In genomic region chr19:27585566-27585965, GRCm38 (mm10) we compare ENCODE assay signal across 25 mouse cellular contexts.
"Had no signal": no experiment of that assay in that cellular context is flagged by ENCODE, and none has a peak within 500 bp of the region (broad histone marks: within the 10 kb centered on the region; RNA-seq: fewer than 3 reads in every experiment).

No protein-coding gene starts in this region.

- H3K9me3 ChIP-seq: heart, embryonic 12.5 days; hindbrain, embryonic 10.5 days; hindbrain, embryonic 12.5 days; intestine, embryonic 15.5 days; limb, embryonic 10.5 days; limb, embryonic 12.5 days had no signal

- H3K4me1 ChIP-seq: hindbrain, embryonic 10.5 days; hindbrain, embryonic 12.5 days; intestine, embryonic 15.5 days had no signal

- H3K27me3 ChIP-seq: heart, embryonic 12.5 days; hindbrain, embryonic 12.5 days; intestine, embryonic 15.5 days; limb, embryonic 12.5 days had no signal

- H3K9ac ChIP-seq: heart, embryonic 12.5 days; hindbrain, embryonic 12.5 days; hindbrain, embryonic 14.5 days; intestine, embryonic 15.5 days; limb, embryonic 12.5 days had no signal

- H3K4me2 ChIP-seq: heart, embryonic 12.5 days; hindbrain, embryonic 12.5 days; hindbrain, embryonic 14.5 days; intestine, embryonic 15.5 days; limb, embryonic 12.5 days; liver, embryonic 11.5 days had no signal

- H3K36me3 ChIP-seq: heart, embryonic 12.5 days; hindbrain, embryonic 10.5 days; hindbrain, embryonic 12.5 days; intestine, embryonic 15.5 days; limb, embryonic 10.5 days; limb, embryonic 12.5 days had no signal

- DNase-seq: gastrocnemius, adult 2 months; gastrocnemius, postnatal 10 days; gastrocnemius, postnatal 25 days; heart, adult 2 months; heart, postnatal 10 days; heart, postnatal 4 days; kidney, adult 18-20 months; kidney, adult 8-10 months; kidney, postnatal 10 days; kidney, postnatal 25 days; kidney, postnatal 4 days; liver had no signal

- ATAC-seq: hindbrain, embryonic 16.5 days; inflammation-experienced regulatory T-cells, adult 6 months; intestine, embryonic 15.5 days; intestine, postnatal 0 days had no signal

- H3K4me3 ChIP-seq: gastrocnemius, adult 2 months; heart, adult 2 months; heart, embryonic 12.5 days; hindbrain, embryonic 10.5 days; hindbrain, embryonic 12.5 days; intestine, embryonic 15.5 days; layer of hippocampus, adult 2 months; left cerebral cortex, adult 2 months; limb, embryonic 10.5 days; limb, embryonic 12.5 days had no signal

- H3K27ac ChIP-seq: gastrocnemius, adult 2 months; heart, adult 2 months; hindbrain, embryonic 10.5 days; hindbrain, embryonic 12.5 days; hindbrain, embryonic 14.5 days; intestine, embryonic 15.5 days; layer of hippocampus, adult 2 months; left cerebral cortex, adult 2 months; limb, embryonic 10.5 days; limb, embryonic 12.5 days had no signal
